Mouse (Mus musculus) right cerebral cortex, postnatal 25 days (tissue): ENCODE results near the gene Spp2.

Source experiments
- DNase-seq: peaks from one replicate; pipeline ENCODE4 v3.0.0; 2022

Gene Spp2

GRCm38 (mm10) chr1:88468335-88468734 lies 61.6 kb downstream of the Spp2 start:
- DNase-seq: no peak

GRCm38 (mm10) chr1:88469746-88470145 lies 63.0 kb downstream of the Spp2 start:
- DNase-seq: no peak

GRCm38 (mm10) chr1:88472258-88472657 lies 65.5 kb downstream of the Spp2 start:
- DNase-seq: no peak

- DNase-seq: no peak
These were observed 67.1 kb downstream of the Spp2 start for GRCm38 (mm10) chr1:88473899-88474298.

GRCm38 (mm10) chr1:88474598-88474997 lies 67.8 kb downstream of the Spp2 start:
- no peak for DNase-seq

- DNase-seq: no peak
These were observed 68.8 kb downstream of the Spp2 start for GRCm38 (mm10) chr1:88475502-88475953.
